Mouse (Mus musculus): ENCODE results near the gene 1700024P04Rik. TPM values are rescaled to one million over a fixed set of nuclear protein-coding genes. Genes with fewer than 3 reads are reported as not detected.
"Not testable (repeated sequence)": the region's sequence is repeated elsewhere in the genome, so short reads cannot be mapped to it uniquely, and the experiment has no call there.

Gene 1700024P04Rik
- total RNA-seq (2021): not detected
- long read RNA-seq, experiment 1: 0 reads
- long read RNA-seq, experiment 2: 0 reads

DNA sequence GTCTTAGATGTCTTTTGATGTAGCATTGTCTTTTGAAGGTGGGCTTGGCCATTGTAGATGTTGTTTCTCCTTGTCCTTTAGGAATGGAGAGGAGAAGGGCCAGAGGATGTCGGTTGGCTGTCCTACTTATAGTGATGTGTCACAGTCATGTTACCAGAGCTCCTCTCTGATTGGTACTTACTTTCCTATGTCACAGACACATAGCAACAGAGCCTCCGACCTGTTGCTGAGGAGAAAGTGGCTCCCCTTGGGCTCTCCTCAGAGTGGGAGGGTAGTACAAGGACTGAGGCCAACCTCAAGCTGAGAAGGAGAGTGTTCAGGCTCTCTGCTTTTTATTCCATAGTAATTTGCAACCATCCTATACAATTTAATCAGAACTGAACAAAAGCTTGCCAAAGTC is at the start of gene 1700024P04Rik:
TSS of gene 1700024P04Rik (minus strand) at position 101 of the 400 bp plus-strand sequence.
- no peak for DNase-seq (ENCODE audit: low spot score in 2 of 2)

DNA sequence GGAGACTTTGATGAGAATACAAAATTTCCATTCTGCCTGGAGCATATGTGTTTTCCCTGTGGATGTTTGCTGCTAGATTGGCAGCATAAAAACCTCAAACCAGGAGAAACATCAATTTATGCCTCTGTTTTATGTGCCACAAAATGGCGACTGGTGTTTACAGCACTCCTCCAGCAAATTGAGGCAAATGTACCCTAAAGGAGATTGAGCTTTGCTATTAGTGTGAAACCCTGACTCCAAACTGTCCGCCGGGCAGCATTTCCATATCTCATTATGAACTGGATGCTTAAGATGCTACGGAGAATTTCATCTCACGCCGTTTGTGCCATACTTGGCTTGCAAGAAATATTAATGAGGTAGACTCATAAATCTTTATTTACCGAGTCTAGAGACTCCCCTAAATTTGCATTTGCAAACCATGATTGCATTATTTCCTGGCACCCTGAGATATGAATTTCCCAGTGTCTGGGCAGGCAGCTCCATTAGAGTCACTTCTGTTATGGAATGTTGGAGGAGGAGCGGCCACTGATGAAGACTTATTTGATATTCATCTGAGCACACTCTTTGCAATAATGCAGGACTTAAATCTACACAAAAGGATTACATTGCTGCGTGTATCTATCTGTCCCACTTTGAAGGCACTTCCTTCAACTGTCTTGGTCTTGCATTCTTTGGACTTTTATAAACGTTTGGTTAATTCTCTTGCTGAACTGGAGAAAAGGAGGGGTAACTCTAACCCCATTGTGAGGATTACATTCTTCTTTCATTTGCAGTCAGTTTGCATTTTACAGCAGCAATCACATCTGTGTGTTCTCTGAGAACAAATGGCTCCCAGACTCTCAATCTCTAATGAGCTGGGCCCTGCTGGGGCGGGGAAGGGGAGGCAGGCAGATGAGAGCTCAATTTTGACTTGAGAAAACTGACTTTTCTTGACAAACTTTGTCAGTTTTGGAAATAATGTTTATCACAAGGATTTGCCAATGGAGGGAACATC is 47.2 kb upstream of the 1700024P04Rik start:
- DNase-seq (ENCODE audit: low spot score in 2 of 2): no peak

DNA sequence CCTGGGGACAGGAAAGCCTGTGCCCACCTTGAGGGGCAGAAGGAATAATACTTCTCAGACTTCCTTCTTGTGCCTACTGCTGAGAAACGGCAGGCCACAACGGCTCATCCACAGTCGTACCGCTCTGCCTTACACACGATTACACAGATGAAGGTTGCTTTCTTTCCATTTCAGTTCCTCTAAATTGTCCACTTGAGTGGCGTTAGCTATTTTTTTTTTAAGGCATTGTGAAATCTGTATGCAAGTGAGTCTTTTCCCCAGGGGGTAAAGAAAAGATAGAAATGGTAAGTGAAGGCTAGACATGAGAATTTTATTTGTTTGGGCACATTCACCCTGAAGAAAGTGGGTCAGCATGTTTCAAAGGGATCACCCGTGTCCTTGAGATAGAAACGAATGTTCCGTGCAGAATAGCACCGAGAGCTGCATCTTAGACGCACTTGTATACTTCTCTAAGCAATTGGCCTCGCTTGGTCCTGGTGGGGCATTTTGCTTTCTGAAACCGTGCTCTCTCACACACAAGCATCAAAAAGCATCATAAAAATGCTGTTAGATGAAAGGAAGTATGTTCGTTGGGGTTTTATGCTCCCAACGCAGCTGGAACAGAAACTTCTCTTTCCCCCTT is 46.3 kb upstream of the 1700024P04Rik start:
- DNase-seq (ENCODE audit: low spot score in 2 of 2): no peak

DNA sequence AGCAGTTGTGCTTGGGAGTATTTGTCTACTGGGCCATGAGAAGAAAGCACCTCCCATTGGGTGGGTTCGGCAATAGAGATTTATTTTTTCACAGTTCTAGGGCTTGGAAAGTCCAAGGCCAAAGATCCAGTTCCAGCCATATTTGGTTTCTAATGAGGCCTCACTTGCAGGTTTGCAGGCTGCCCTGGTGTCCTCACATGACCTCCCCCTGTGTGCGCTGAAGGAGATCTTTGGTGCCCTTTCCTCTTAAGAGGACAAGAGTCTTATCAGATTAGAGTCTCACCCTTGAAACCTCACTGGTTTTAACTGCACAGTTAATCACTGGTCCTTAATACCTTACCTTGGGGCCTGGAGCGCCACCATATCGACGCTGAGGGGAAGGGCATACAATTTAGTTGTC is 40.9 kb upstream of the 1700024P04Rik start:
- no peak for DNase-seq (ENCODE audit: low spot score in 2 of 2)

DNA sequence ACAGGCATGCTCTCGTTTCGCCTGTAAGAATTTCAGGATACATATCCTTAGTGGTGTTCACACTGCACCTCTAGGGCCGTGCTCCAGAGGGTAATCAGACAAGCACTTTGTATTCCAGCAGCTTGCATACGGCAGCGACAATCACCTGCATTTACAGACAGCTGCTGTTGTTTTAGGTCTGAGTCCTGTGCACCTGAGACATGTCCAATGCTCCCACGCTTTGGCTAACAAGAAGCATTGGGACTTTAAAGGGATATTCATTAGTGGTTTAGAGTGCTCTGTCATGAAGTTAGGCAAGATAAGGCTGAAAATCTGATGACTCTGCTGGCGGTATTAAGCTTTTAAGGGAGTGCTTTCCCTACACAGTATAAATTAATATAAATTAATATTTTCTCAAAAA is 37.7 kb upstream of the 1700024P04Rik start:
- no peak for DNase-seq (ENCODE audit: low spot score in 2 of 2)

DNA sequence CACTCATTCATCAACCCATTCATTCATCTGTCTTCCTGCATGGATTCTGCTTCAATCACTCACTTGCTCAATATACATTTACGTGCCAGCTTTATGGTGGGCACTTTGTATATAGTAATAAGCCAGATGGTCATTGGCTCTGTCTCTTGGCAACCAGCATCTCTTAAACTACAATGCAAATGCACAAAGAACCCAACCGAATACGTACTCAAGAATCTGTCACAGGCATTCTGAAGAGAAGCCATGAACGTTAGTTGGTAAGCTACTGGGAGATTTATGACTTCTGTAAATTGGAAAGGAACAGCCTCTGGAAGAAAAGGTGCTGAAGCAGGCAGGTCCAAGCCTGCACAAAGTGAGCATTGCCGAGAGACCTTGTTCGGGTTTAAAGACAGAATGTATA is 36.8 kb upstream of the 1700024P04Rik start:
- DNase-seq (ENCODE audit: low spot score in 2 of 2): no peak

DNA sequence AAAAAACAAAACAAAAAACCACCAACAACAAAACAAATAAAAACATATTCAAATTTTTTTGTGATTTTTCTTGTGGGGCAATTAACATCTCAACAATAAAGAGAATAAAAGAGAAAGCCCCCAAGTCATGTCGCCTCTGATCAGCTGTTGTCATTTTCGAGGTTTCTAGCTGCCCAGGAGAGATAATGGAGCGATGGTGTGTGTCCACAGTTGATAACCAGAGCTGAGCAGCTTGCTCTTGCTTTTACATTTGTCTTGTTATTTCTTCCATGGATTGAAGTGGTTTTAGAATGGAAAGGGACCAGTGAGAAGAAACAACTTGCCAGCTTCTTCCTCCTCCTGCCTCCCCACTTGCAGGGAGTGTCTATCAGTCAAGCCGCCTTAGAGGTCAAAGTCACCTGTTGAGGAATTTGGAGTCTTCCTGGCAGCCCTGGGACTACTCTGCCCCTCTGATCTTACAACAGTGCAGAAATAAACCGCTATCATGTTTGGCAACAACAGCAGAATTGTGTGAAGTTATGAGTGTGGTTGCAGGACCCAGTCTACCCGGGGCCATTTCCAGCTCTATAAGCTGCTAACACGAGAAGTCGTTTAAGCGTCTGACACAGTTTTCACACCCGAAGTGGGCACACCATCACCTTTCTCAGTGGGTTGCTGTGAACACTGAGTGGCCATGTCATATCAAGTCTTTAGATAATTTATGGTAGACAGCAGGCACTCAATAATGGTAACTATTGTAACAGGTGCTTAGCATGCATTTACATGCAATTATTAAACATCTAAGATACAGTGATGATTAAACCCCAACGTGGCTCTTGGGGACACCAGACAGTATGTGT is 35.7 kb upstream of the 1700024P04Rik start:
- DNase-seq (ENCODE audit: low spot score in 2 of 2): no peak

DNA sequence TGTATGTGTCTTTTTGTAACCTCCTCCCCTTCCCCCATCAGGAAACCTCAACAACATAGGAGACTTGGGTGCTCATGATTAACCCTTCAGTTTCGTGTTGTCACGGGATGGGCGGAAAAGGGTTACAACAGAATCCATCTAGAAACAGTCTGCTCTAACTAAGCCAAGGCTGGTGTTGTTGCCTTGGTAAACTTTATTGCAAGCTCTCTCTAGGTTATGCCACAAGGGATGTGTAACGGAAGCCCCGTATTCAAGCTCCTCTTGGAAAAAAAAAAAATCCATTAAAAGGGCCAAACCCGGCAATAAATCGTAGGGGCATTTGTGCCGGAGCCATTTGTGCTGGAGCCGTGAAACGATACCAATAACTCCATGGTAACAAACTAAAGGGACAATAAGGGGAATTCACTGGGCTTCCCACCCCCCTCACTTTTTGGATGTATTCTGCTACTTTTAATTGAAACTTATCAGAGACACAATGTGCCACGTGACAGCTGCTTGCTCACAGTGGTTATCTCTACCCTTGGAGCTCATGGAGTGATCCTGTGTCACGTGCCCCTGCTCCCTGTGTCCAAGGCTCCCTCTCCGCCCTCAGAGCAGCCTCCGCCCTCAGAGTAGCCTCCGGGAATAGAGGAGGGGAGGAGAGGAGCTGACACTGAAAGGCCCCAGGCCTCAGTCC is 34.3 kb upstream of the 1700024P04Rik start:
- peak in 1 of 2 experiments; percentile 35 for DNase-seq (ENCODE audit: low spot score in 2 of 2)

DNA sequence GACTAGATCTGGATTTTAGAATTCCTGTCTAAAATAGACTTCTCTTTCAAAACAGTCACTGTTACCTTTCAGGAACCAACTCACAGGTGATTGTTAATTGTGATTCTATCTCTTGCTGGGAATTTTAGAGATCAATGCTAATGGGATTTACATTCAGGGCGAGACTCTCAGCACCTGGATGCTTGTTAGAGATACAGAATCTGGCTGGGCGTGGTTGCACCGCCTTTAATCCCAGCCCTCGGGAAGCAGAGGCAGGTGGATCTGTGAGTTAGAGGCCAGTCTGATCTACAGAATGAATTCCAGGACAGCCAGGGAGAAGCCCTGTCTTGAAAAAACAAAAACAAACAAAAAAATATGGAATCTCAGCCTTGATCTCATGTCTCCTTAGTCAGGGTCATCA is 32.3 kb upstream of the 1700024P04Rik start:
- DNase-seq (ENCODE audit: low spot score in 2 of 2): no peak

DNA sequence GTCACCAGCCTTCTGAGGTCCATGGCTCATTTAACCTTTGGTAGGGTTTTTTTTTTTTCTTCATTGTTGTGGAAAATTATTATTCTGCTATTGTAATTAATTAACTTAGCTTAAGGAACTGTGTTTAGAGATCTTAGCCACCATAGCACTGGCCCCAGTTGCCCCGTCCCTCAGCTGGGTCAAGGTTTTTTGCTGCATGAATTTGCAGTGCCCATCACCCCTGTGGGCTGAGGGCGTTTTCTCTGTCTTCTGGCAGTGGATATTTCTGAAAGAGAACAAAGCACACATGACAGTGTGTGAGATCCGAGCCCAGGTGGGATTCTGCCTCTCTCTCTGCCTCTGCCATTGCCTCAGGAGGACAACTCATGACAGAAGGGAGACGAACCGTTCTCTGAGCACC is 28.5 kb upstream of the 1700024P04Rik start:
- DNase-seq (ENCODE audit: low spot score in 2 of 2): no peak

DNA sequence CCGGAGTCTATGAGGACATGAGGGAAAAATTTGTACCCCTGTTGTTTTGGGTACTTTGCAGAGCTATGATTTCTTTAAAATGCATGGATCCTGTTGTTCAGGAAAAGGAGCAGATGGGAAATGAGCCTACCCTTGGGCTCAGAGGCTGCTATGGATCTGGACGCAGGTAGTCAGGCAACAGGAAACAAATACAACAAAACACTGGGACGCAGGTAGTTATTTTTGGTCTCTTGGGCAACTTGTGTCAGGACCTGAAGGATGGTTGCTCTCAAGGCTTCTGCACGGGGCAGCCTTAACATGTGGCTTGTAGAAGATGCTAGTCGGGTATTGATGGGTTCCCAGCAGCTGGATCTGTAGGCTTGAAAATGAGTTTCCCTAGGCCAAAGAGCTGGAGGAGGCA is 23.6 kb upstream of the 1700024P04Rik start:
- no peak for DNase-seq (ENCODE audit: low spot score in 2 of 2)

DNA sequence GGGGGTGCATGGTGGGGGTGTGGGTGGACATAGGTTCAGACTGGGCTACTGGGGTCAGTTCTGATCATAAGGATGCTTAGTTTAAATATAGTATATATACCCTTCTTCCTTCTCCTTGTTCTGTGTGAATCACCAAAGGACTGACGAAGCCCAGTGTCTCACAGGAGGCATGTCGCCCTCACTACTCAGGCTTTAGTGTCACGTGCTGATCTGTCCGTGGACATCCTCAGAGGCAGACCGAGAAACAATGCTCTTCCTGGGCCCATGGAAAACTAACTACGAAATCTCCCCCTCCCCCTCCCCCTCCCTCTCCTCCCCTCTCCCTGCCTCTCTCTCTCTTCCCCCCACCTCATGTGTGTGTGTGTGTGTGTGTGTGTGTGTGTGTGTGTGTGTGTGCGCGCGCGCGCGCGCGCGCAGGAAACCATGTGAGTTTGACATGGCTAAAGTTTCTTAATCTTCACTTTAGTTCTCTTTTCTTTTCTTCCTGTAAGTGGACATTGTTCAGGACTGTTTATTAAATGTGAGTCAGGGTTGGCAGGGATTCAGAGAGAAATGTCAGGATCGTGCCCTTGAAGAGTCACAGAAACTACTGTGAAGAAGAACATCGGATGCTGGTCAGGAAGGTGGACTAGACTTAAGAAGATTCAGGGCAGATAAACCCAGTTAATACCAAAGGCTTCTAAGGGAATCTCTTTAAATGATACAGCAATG is 22.2 kb upstream of the 1700024P04Rik start:
- no peak for DNase-seq (ENCODE audit: low spot score in 2 of 2)

DNA sequence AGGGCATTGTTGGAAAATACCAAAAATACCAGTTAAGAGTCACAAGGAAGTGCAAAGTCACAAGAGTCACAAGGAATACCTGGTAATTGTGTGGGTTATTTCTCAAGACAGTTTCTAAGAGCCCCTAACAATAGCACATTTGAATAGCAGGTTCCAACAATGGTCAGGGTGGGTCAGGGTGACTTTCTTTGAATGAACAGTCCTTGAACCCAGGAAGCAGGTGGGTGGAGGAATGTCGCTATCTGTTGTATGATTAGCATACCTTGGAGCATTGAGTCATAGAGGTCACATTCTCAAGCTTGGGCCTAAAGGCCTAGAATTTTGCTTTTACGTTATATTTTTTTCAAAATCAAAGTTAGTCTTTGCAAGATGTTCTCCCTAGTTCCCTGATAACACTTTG is 17.3 kb upstream of the 1700024P04Rik start:
- DNase-seq (ENCODE audit: low spot score in 2 of 2): not testable (repeated sequence)

DNA sequence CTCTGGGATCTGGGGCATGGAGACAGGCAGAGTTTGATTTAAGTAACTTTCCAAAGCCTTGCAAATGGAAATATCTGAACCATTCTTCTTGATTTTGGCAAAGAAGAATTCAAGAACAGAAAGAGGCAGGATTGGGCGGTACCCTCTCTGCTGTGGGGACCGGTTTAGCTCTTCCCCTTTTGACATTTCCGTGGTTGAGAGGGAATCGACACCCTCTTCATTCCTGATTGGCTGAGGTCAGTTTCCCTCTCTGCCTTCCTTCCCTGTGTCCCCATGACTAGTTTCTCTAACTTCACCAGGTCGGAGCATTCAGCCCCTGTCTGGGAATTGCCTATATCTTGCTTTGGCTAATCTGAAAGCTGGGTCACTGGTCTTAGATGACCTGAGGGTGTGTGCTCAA is 12.7 kb upstream of the 1700024P04Rik start:
- no peak for DNase-seq (ENCODE audit: low spot score in 2 of 2)

DNA sequence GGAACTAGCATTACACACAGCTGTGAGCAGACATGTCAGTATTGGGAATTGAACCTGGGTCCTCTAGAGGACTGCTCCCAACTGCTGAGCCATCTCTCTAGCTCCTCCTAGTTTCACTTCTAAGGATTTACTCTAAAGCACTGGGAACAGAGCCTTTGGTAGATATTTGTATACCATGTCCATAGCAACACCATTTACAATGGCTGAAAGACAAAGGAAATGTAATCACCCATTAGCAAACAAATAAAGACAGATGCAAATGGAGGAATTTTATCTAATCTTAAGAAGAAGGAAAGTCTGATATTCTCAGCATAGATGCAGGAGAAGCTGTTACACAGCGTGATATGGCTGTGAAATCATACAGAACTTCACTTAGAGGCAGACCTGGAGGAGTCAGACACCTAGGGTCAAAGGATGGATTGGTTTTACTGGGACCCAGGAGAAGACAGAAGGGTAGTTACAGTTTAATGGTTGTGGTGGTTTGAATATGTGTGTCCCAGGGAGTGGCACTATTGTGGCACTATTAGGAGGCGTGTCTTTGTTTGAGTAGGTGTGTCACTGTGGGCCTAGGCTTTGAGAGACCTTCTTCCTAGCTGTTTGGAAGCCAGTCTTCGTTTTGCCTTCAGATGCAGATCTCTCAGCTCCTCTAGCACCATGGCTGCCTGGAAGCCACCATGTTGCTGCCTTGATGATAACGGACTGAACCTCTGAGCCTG is 7.1 kb downstream of the 1700024P04Rik start:
- no peak for DNase-seq (ENCODE audit: low spot score in 2 of 2)

DNA sequence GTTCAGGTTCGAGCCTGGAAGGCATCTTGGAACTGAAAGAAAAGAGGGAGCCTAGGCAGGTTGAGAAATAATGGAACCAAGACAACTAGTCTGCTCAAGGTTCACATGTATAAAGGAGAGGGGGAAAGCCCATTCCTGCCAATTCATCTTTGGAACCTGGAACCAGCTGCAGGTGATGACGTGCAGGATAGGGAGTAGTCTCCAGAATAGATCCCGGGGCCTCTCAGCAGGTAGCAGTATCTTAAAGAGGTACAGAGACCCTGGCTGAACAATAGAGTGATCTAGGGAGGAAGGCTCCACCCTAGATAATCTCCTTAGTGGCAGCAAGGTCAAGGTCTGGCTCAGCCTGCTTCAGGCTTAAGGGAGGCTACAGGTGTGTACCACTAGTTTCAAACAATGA is 8.3 kb downstream of the 1700024P04Rik start:
- DNase-seq (ENCODE audit: low spot score in 2 of 2): not testable (repeated sequence)

DNA sequence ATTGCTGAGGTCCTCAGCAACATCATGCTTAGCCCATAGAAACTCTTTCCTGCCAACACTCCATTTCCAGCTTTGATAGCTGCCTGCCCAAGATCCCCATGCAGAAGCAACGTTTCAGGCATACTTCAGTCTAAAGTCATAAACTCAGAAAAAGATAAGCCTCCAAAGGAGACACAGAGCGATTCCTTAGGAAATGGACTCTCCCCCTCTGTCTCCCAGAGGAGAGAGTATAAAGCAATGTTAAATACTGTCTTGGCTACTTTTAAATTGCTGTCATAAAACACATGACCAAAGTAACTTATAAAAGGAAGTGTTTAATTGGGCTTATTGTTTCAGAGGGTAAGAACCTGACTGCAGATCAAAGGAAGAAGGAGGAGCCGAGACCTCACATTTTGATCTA is 12.3 kb downstream of the 1700024P04Rik start:
- DNase-seq (ENCODE audit: low spot score in 2 of 2): no peak

DNA sequence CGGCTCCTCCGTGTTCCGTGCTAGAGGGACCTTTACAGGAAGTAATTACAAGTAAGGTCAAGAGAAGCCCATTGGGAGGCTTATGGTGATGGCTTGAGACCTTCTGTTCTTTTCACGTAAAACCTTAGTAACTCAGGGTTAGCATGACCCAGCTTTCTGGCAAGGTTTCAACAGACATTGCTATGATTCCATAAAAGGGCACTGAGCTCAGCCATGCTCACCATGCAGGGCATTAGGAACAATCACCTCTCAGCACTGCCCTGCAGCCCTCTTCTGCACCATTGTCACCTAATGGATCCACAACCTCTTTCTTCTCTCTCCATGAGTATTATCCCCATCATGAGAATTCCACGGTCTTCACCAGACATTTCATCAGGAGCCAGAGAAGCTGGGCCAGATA is 12.7 kb downstream of the 1700024P04Rik start:
- DNase-seq (ENCODE audit: low spot score in 2 of 2): no peak

DNA sequence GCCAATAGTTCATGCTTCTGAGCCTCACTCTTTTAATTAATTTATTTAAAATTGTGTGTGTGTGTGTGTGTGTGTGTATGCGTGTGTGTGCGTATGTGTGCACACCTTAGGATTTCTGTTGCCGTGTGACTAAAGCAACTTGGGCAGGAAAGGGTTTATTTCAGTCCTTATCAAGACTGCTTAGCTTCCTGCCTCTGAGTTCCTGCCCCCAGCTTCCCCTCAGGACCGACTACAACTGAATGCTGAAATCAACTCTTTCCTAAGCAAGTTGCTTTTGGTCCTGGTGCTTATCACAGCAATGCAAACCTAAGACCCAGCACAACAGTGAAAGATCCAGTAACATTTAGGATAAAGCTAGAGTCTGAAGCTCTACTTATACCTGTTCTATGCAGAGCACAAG is 15.8 kb downstream of the 1700024P04Rik start:
- no peak for DNase-seq (ENCODE audit: low spot score in 2 of 2)

DNA sequence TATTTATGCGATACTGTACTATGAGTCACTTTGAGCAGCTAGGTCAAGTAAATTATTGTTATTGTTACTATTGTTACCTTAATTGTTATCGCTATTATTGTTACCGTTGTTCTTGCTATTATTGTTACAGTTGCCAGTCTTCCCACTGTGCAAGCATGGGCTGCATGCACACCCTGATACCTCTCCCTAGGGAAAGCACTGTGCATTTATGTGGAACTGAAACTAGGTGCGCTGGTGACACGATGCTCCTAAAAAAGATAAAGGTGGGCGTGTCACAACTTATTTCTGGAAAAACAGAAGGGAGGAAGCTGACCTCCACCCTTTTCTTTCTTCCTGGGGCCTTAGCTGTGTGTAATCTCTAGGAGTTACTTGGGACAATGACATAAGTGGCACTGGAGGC is 16.4 kb downstream of the 1700024P04Rik start:
- no peak for DNase-seq (ENCODE audit: low spot score in 2 of 2)

Measured in adrenal gland, postnatal 4 days (tissue).